Mouse (Mus musculus) forebrain, embryonic 14.5 days (tissue): Measurements from ENCODE around the gene Calb2. TPM values are rescaled to one million over a fixed set of nuclear protein-coding genes. Genes with fewer than 3 reads are reported as not detected.

Experiments used
- ATAC-seq: fragments of 200-750 bp; cut with Nextera tagmentation; 2 replicates; pipeline ENCODE4 v1.8.0; 2017; ENCODE audit warnings: mild to moderate bottlenecking, moderate library complexity
- DNase-seq: peaks from one replicate; pipeline ENCODE4 v3.0.0-alpha.2; 2015; ENCODE audit warnings: low spot score
- H3K27ac ChIP-seq: fragments of 300-500 bp; sonication (generic); 2 replicates; pipeline ENCODE4 v1.5.1; 2014; ENCODE audit warnings: low read depth, mild to moderate bottlenecking, control low read depth, low read length, moderate library complexity
- H3K27me3 ChIP-seq: fragments of 300-500 bp; sonication (generic); replicated peaks from 2 replicates; pipeline ENCODE4 v1.6.1; 2014; ENCODE audit warnings: low read length, control low read depth, mixed read lengths; ENCODE audit not compliant: control insufficient read depth, insufficient read depth
- H3K36me3 ChIP-seq: fragments of 300-500 bp; sonication (generic); 2 replicates; pipeline ENCODE4 v1.6.1; 2014; ENCODE audit warnings: low read length, control low read depth; ENCODE audit not compliant: control insufficient read depth, insufficient read depth
- H3K4me1 ChIP-seq: fragments of 300-500 bp; sonication (generic); 2 replicates; pipeline ENCODE4 v1.6.1; 2014; ENCODE audit warnings: antibody characterized with exemption, low read length, control low read depth; ENCODE audit not compliant: control insufficient read depth, insufficient read depth
- H3K4me2 ChIP-seq: fragments of 300-500 bp; sonication (generic); 2 replicates; pipeline ENCODE4 v1.6.1; 2014; ENCODE audit warnings: mild to moderate bottlenecking, control low read depth, low read length
- H3K4me3 ChIP-seq: fragments of 300-500 bp; sonication (generic); 2 replicates; pipeline ENCODE4 v1.5.1; 2014; ENCODE audit warnings: low read depth, low read length, control low read depth
- H3K9ac ChIP-seq: fragments of 300-500 bp; sonication (generic); 2 replicates; pipeline ENCODE4 v1.6.1; 2014; ENCODE audit warnings: mild to moderate bottlenecking, low read length, control low read depth, moderate library complexity
- H3K9me3 ChIP-seq: fragments of 300-500 bp; sonication (generic); replicated peaks from 2 replicates; pipeline ENCODE4 v1.6.1; 2016; ENCODE audit warnings: low read length, control low read depth, mixed read lengths; ENCODE audit not compliant: control insufficient read depth
- WGBS: fragments of 180-500 bp; shearing (Covaris S2); extraction: QIAGEN DNeasy Blood & Tissue Kit; methylation state at CpG from one replicate; pipeline ENCODE4 v1.1.7; 2014; 5-methylcytosine and 5-hydroxymethylcytosine counted together
- polyA plus RNA-seq: library from polyadenylated mRNA; unstranded; fragments of >200 nt; fragmentation: Nextera tagmentation; extraction: Ambion mirVana; gene quantifications from 2 replicates; pipeline ENCODE4 v1.2.1, GENCODE M21; 2014

The Calb2 gene
- polyA plus RNA-seq, 1 experiment from 2014 or later, result 93.2 TPM

DNA sequence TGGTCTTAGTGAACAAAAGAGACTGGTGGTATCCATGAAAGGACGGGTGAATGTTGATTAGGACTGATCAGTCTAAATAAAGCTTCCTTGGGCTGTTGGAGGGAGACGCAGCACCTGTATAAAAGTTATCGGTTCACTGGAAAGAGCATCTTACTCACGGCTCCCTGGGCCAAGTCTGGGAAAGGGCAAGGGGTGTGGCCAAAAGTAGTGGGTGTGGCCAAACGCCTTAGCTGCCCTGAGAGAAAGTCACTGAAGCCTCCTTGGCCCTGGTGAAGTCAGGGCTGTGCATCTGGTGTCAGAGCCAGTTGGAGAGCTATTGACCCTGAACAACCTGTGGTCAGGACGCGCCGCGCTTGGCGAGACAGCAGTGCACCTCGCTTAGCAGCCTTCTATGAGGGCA, 15.7 kb upstream of the Calb2 start:
- no peak for DNase-seq

DNA sequence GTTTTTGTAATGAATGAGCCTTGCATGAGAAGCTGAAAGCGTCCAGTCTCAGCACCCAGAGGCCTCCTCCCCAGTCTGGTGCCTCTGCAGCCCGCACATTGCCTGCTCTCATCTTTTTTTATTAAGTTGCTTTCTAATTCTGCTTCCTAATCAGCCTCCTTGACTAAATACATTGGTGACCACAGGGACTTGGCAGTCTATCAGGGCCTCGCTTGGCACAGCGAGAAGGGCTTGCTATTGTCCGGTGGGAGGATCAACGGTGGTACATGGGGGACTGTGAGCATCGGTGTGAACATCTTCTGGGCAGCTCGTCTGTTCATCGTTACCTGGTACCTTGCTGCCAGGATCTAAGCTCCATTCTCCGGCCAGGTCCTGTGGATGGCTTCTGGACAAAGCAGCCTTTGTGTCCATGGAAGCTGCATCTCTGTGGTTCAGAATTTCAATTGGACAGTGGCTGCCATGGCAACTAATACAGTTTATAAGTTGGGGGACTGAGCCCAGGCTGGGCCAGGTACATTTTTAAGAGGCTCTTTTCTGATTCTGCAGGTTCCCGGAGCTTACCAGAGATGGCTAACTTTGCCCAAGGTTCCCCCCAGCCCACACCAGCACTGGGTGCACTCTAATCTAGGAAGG, 14.8 kb upstream of the Calb2 start:
- Histone ChIP-seq H3K9me3 (no peaks in the 10 kb centered on the region), H3K36me3 (no peaks in the 10 kb centered on the region), H3K27me3 (no peaks in the 10 kb centered on the region), H3K4me3 (no peak overlapping the region), H3K27ac (0 out of 2 replicates have a peak overlapping the region, but pooled peaks have one; percentile 39), H3K4me1 (peaks cover 8% of the 10 kb centered on the region), H3K9ac (no peak overlapping the region), H3K4me2 (no peak overlapping the region)
- ATAC-seq, result 0 out of 2 replicates have a peak, but pooled peaks have one; percentile 32
- 33% methylated on average over 11 of the region's 11 CpGs for WGBS
- DNase-seq, result peak; percentile 39

More for the DNA sequence above, 15.7 kb upstream of the Calb2 start:
- ATAC-seq, result no peak
- H3K9me3 ChIP-seq, result no peaks in the 10 kb centered on the region
- peaks cover 8% of the 10 kb centered on the region for H3K4me1 ChIP-seq
- no peak overlapping the region for H3K27ac ChIP-seq
- H3K27me3 ChIP-seq, result no peaks in the 10 kb centered on the region
- no peak overlapping the region for H3K4me3 ChIP-seq
- WGBS, result 23% methylated on average over 11 of the region's 11 CpGs
- H3K9ac ChIP-seq, result no peak overlapping the region
- no peak overlapping the region for H3K4me2 ChIP-seq
- no peaks in the 10 kb centered on the region for H3K36me3 ChIP-seq

DNA sequence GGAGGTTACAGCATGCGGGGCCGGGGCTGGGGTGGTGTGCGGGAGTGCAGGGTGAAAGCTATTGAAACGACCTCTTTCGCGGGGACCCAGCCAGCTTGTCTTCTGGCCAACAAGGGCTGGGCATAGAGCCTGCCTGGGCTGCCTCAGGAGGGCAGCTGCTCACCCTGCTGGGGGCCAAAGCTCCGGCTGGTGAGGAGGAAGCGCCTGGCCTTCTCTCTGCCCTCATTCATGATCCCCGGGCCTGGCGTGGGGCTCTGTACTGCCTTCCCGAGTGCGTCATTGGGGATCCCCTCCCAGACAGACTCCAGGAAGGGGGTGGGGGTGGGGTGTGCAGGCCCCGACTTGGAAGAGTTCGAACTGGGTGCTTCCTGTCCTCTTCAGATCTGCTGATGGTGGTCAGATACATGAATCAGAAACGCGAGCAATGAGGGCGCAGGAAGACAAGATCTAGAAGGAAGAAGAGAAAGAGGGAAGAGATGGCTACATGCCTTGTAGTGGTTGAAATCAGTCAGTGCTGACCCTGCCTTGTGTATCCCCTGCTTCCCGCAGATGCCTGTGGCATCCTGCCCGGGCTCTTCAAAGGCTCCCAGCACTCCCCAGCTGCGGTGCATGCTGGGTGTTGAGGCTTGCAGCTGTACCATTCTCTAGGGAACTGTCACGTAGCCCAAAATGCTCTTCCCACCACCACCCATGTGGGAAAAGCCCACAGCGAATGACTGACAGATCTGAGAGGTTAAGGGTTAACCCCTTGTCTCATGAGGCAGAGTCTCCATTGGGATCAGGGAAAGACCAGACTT, 9.5 kb upstream of the Calb2 start:
- no peak overlapping the region for H3K4me2 ChIP-seq
- 29% methylated on average over 22 of the region's 22 CpGs for WGBS
- H3K9me3 ChIP-seq, result no peaks in the 10 kb centered on the region
- ATAC-seq, result peak; percentile 84
- no peak overlapping the region for H3K9ac ChIP-seq
- peaks cover 9% of the 10 kb centered on the region for H3K4me1 ChIP-seq
- no peak overlapping the region for H3K4me3 ChIP-seq
- no peaks in the 10 kb centered on the region for H3K27me3 ChIP-seq
- no peaks in the 10 kb centered on the region for H3K36me3 ChIP-seq
- H3K27ac ChIP-seq, result peak overlapping the region; percentile 65
- DNase-seq, result peak; percentile 73

DNA sequence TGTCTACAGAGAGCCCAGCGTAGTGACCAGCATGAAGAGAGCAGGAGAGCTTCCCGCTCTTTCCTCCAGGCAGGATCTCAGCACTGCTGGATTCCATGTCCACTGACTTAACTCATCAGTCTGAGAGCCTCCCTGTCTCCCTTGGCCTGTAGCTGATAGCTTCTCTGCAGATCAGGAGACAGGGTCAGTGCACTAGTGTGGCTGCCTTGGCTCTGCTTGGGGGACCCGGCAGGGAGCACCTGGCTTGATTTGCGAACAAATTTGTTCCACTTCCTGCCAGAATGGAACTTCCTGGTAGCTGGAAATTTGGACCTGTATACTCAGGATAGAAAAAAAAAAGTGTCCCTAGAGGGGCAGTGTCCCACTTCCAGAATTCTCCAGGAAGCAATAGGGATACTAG, 6.8 kb upstream of the Calb2 start:
- DNase-seq, result no peak
- Histone ChIP-seq H3K27ac (no peak overlapping the region), H3K4me3 (no peak overlapping the region), H3K9ac (no peak overlapping the region), H3K36me3 (no peaks in the 10 kb centered on the region), H3K4me1 (peaks cover 7% of the 10 kb centered on the region; the same call in 1 of the 2 replicates), H3K9me3 (no peaks in the 10 kb centered on the region), H3K4me2 (no peak overlapping the region), H3K27me3 (no peaks in the 10 kb centered on the region)
- WGBS, result 90% methylated on average over 4 of the region's 4 CpGs
- no peak for ATAC-seq

DNA sequence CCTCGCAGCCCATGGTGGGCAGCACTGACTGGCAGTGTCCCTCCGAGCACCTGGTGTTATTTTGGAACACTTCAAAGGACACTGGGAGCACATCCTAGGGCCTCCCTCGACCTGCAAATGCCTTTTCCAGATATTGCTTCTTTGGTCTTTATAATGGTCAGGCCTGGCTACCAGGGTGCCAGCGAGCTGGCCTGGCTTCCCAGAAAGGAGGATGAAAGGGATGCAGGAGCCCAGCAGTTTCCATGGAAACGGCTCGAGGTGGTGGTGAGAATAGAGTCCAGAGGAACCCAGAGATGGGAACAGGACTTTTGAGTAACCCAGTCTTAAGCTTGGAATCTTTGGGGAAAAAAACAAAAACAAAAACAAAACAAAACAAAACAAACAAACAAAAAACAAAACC, 4.2 kb upstream of the Calb2 start:
- DNase-seq, result peak; percentile 24
- H3K4me1 ChIP-seq, result peaks cover under 1% of the 10 kb centered on the region; the same call in 1 of the 2 replicates
- H3K9me3 ChIP-seq, result no peaks in the 10 kb centered on the region
- H3K36me3 ChIP-seq, result no peaks in the 10 kb centered on the region
- no peak overlapping the region for H3K4me2 ChIP-seq
- H3K27ac ChIP-seq, result no peak overlapping the region
- peaks cover 3% of the 10 kb centered on the region; the same call in 1 of the 2 replicates for H3K27me3 ChIP-seq
- 46% methylated on average over 6 of the region's 6 CpGs for WGBS
- H3K4me3 ChIP-seq, result no peak overlapping the region
- no peak for ATAC-seq
- no peak overlapping the region for H3K9ac ChIP-seq

DNA sequence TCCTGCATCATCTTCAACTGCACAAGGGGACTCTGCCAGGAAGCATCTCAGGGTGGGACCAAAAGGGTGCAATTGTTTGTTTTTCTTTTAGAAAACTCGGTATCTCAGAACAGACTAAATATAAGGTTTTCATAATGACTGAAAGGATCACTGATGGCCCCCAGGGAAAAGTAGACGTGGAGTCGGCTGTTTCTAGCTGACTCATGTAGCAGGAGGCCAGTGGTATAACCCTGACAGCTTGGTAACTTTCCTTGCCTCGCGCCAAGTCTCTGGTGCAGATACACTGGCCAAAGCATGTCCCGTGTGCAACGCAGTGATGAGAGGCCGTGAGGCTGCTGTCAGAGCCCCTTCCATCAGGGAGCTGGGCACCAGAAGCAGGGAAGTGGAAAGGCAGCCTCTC, 1.7 kb downstream of the Calb2 start:
- H3K4me1 ChIP-seq, result no peaks in the 10 kb centered on the region
- H3K4me2 ChIP-seq, result no peak overlapping the region
- WGBS, result 86% methylated on average over 8 of the region's 8 CpGs
- H3K27me3 ChIP-seq, result peaks cover 3% of the 10 kb centered on the region; the same call in 1 of the 2 replicates
- no peaks in the 10 kb centered on the region for H3K36me3 ChIP-seq
- H3K4me3 ChIP-seq, result no peak overlapping the region
- H3K9me3 ChIP-seq, result no peaks in the 10 kb centered on the region
- no peak for ATAC-seq
- DNase-seq, result no peak
- no peak overlapping the region for H3K27ac ChIP-seq
- H3K9ac ChIP-seq, result no peak overlapping the region

DNA sequence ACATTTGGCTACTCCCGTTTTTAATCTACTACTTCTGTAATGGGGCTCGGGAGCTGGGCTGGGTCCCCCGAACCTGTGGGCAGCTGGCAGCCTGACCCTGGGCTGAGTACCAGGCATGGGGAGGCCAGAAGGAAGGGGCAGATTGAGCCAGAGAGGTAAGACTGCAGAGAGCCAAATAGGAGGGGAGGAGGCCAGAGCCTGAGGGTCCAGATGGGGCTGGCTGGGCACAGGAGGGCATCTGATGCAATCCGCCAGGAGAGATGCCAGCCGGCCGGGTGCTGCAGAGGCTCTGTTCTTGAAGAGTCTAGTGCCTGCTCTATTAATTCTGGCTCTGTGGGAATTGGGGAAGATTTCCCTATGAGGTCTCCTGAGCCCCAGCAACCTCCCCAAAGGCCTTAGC, 6.0 kb downstream of the Calb2 start:
- Histone ChIP-seq H3K4me1 (no peaks in the 10 kb centered on the region), H3K9ac (no peak overlapping the region), H3K9me3 (no peaks in the 10 kb centered on the region), H3K4me3 (no peak overlapping the region), H3K27ac (no peak overlapping the region), H3K4me2 (no peak overlapping the region), H3K36me3 (no peaks in the 10 kb centered on the region), H3K27me3 (no peaks in the 10 kb centered on the region)
- 75% methylated on average over 6 of the region's 6 CpGs for WGBS
- DNase-seq (no peak), ATAC-seq (no peak)

DNA sequence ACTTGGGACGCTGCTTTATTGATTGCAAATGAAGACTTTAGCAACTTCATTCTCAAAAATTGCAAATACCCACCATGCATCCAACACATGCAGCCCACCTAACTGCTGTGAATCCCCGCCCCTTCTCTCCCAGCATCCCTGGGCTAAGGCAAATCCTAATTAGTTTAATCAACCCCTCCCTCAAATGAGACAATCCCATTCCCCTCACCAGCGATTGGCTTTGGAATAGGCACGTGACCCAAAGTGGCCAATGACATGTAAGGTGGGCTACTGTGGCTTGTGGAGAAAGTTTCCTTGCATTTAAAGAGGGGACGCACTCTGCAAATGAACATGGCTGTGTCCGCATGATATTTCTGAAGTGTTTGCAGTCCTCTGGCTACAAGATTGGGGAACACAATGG, 15.1 kb downstream of the Calb2 start:
- WGBS, result 73% methylated on average over 6 of the region's 6 CpGs
- no peaks in the 10 kb centered on the region for H3K27me3 ChIP-seq
- no peak overlapping the region for H3K27ac ChIP-seq
- DNase-seq (no peak), ATAC-seq (no peak)
- H3K4me3 ChIP-seq, result no peak overlapping the region
- H3K4me1 ChIP-seq, result no peaks in the 10 kb centered on the region
- no peak overlapping the region for H3K4me2 ChIP-seq
- no peaks in the 10 kb centered on the region for H3K9me3 ChIP-seq
- H3K36me3 ChIP-seq, result no peaks in the 10 kb centered on the region
- H3K9ac ChIP-seq, result no peak overlapping the region

DNA sequence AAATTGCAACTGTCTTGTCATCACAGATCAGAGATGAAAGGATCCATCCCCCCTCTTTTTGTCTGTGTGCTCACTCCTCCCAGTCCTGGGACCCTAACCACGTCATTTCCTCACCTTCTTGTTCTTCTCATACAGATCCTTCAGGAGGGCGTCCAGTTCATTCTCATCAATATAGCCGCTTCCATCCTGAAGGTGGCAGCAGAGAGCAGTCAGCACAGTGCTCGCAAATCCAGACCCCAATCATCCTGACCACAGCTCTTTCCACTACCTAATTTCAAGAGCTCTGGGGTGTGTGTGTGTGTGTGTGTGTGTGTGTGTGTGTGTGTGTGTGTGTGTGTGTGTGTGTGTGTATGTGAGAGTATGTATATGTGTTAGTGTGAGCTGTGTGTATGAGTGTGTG, 22.5 kb downstream of the Calb2 start:
- H3K4me2 ChIP-seq, result no peak overlapping the region
- no peaks in the 10 kb centered on the region for H3K4me1 ChIP-seq
- DNase-seq (peak; percentile 76), ATAC-seq (peak; percentile 57; the same call in 1 of the 2 replicates)
- H3K36me3 ChIP-seq, result no peaks in the 10 kb centered on the region
- H3K27ac ChIP-seq, result no peak overlapping the region
- no peaks in the 10 kb centered on the region for H3K9me3 ChIP-seq
- H3K9ac ChIP-seq, result no peak overlapping the region
- WGBS, result 1% methylated on average over 4 of the region's 4 CpGs
- H3K4me3 ChIP-seq, result no peak overlapping the region
- no peaks in the 10 kb centered on the region for H3K27me3 ChIP-seq
